Mouse (Mus musculus) cortical plate, adult 2 months (tissue): Measurements from ENCODE around the gene Tmem131. TPM values are rescaled to one million over a fixed set of nuclear protein-coding genes. Genes with fewer than 3 reads are reported as not detected.

ENCODE experiments used
- H3K27ac ChIP-seq: fragments of 200-500 bp; 2 replicates; pipeline ENCODE4 v1.5.1; 2012; ENCODE audit warnings: low read length, control low read depth, inconsistent platforms; ENCODE audit not compliant: insufficient read depth
- H3K4me1 ChIP-seq: fragments of 200-500 bp; 2 replicates; pipeline ENCODE4 v1.6.1; 2011; ENCODE audit warnings: low read length; ENCODE audit not compliant: control insufficient read depth, insufficient read depth
- H3K4me3 ChIP-seq: fragments of 200-500 bp; 2 replicates; pipeline ENCODE4 v1.5.1; 2011; ENCODE audit warnings: mild to moderate bottlenecking, low read length, control low read depth; ENCODE audit not compliant: insufficient read depth
- CTCF ChIP-seq: fragments of 200-500 bp; IDR thresholded peaks from 2 replicates; pipeline ENCODE4 v1.5.1; 2011; ENCODE audit warnings: mild to moderate bottlenecking, control low read depth, low read length; ENCODE audit not compliant: insufficient read depth; ENCODE audit errors: extremely low read depth
- POLR2A ChIP-seq: fragments of 200-500 bp; IDR thresholded peaks from 2 replicates; pipeline ENCODE4 v1.6.1; 2011; ENCODE audit warnings: mild to moderate bottlenecking, low read length, control low read depth; ENCODE audit not compliant: insufficient read depth; ENCODE audit errors: extremely low read depth
- polyA plus RNA-seq: library from polyadenylated mRNA; depleted of rRNA; stranded (reverse); fragments of >200 nt; gene quantifications from 2 replicates; pipeline ENCODE4 v1.2.3, GENCODE M21; 2012

Tmem131 gene
- polyA plus RNA-seq, 1 experiment, result 35.3 TPM

DNA sequence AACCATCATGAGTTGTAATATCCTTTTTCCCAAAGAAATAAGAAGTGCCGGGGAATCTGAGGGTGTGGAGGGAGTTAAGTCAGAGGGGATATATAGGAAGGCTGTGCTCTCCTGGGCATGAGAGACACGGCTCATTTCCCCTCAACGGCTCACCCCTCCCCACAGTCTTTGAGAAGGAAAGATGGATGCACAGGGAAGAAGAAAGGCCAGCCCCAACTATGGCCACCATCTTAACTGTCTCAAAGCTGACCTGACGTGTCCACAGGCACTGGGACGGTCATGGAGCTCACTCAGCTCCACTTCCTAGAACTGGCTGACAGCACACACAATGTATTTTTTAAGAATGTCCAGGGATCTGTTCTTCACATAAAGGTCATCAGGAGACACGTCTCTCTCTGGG is 91.4 kb downstream of the Tmem131 start:
- no peak overlapping the region for H3K27ac ChIP-seq
- no peak overlapping the region for H3K4me3 ChIP-seq
- no peaks in the 10 kb centered on the region for H3K4me1 ChIP-seq
- no peak for TF ChIP-seq POLR2A
- no peak for TF ChIP-seq CTCF

- TF ChIP-seq POLR2A (no peak), CTCF (no peak)
- H3K4me1 ChIP-seq, result no peaks in the 10 kb centered on the region
- no peak overlapping the region for H3K27ac ChIP-seq
- H3K4me3 ChIP-seq, result no peak overlapping the region
Observed at GRCm38 (mm10) chr1:36851392-36851791, 92.1 kb downstream of the Tmem131 start.

GRCm38 (mm10) chr1:36848036-36848435 is 95.4 kb downstream of the Tmem131 start:
- Histone ChIP-seq H3K4me1 (peaks cover 2% of the 10 kb centered on the region; the same call in 1 of the 2 replicates), H3K4me3 (no peak overlapping the region), H3K27ac (no peak overlapping the region)
- no peak for TF ChIP-seq POLR2A
- TF ChIP-seq CTCF, result no peak

GRCm38 (mm10) chr1:36847276-36847675 is 96.2 kb downstream of the Tmem131 start:
- H3K4me3 ChIP-seq, result no peak overlapping the region
- TF ChIP-seq CTCF, result no peak
- TF ChIP-seq POLR2A, result no peak
- H3K4me1 ChIP-seq, result peaks cover 2% of the 10 kb centered on the region; the same call in 1 of the 2 replicates
- H3K27ac ChIP-seq, result no peak overlapping the region

GRCm38 (mm10) chr1:36845031-36845430 is 98.4 kb downstream of the Tmem131 start:
- H3K4me1 ChIP-seq, result peaks cover 2% of the 10 kb centered on the region; the same call in 1 of the 2 replicates
- no peak overlapping the region for H3K4me3 ChIP-seq
- TF ChIP-seq POLR2A (no peak), CTCF (no peak)
- no peak overlapping the region; the same call in 1 of the 2 replicates for H3K27ac ChIP-seq

DNA sequence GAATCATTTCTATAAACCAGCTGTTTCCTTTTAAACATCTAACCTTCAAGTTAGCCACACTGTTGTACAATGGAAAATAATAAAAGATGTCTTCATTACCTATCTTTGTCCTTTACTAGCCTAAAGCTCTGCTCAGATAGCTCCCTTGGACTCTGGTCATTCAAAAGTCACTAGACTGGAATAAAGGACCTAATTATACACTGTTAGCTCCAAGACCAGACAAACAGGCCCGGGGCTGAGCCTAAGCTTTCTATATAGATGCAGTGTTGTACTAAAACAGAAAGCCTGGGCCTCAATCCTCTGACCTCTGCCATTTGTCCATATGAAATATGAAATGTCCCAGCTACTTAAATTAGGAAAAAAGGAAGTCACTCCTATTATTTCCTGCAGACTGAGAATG is 101.7 kb downstream of the Tmem131 start:
- Histone ChIP-seq H3K4me3 (no peak overlapping the region), H3K4me1 (peaks cover 2% of the 10 kb centered on the region; the same call in 1 of the 2 replicates), H3K27ac (no peak overlapping the region)
- no peak for TF ChIP-seq POLR2A

GRCm38 (mm10) chr1:36840959-36841358 is 102.5 kb downstream of the Tmem131 start:
- TF ChIP-seq POLR2A (no peak), CTCF (no peak)
- H3K4me3 ChIP-seq, result no peak overlapping the region
- H3K4me1 ChIP-seq, result peaks cover 2% of the 10 kb centered on the region; the same call in 1 of the 2 replicates
- H3K27ac ChIP-seq, result no peak overlapping the region

DNA sequence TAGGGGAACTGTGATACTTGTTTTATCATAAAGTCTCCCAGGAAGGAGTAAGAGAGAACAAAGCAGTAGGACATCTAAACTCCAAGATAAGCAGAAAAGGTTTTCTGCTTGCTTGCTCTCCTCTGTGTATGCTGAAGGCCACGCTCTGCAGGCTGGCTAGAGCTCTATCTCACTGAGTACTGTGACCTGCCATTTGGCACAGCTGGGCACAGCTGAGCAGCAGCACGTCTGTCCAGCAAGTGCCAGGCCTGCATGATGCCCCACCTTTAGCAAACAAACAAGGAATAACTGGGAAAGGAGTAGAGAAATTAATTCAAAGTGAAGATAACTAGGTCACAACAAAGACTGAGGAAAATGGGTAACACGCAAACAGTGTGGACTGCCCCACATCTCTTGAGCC is 103.6 kb downstream of the Tmem131 start:
- no peak for TF ChIP-seq CTCF
- no peak for TF ChIP-seq POLR2A
- Histone ChIP-seq H3K4me3 (no peak overlapping the region), H3K27ac (no peak overlapping the region), H3K4me1 (peaks cover under 1% of the 10 kb centered on the region; the same call in 1 of the 2 replicates)

GRCm38 (mm10) chr1:36836274-36836954 is 107.1 kb downstream of the Tmem131 start:
- Histone ChIP-seq H3K27ac (no peak overlapping the region), H3K4me3 (no peak overlapping the region), H3K4me1 (peaks cover 1% of the 10 kb centered on the region; the same call in 1 of the 2 replicates)
- no peak for TF ChIP-seq CTCF
- no peak for TF ChIP-seq POLR2A

DNA sequence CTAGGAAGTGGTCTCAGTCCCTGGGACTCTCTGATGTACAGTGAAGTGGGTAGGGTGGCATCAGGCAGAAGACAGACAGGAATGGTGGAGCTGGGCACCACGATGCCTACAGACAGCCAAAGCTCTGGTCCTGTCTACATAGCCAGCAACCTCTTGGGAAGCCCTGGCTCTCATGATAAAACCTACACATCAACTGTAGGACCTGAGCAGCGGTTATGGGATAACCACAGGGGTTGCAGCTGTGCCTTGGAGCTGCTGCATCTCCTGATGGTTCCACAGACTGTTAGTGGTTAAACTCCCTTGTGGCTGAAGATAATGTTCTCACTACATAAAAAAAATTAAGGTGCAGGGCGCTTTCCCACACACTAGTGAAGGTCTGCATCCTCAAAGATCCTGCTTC is 107.9 kb downstream of the Tmem131 start:
- Histone ChIP-seq H3K27ac (no peak overlapping the region), H3K4me3 (no peak overlapping the region), H3K4me1 (peaks cover 4% of the 10 kb centered on the region; the same call in 1 of the 2 replicates)
- TF ChIP-seq POLR2A, result no peak
- no peak for TF ChIP-seq CTCF
